Mouse (Mus musculus): ENCODE data around the gene Cst11.

DNA sequence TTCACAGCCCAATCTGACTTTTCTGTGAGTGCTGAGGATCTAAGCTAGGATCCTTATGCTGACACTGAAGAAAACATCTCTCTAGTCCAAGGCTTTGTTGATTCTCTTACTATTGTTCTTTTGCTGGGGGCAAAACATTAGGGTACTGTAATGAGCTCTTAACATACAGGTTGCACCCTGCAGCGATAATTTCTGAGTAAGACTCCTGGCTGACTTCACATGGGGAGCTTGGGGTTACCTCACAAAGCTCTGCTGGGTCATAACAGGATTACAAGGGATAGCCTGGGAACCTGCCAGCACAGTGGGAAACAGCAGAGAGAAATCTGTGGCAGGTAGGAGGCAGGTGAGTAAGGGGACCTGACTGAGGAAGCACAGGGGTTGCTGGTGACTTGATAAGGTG, 21.2 kb downstream of the Cst11 start, which contains the start of gene Cstl1:
- TF ChIP-seq POLR2A (IDR thresholded peaks at IDR 0.05; ENCODE audit: extremely low read depth, insufficient read depth, low read length) (no peak), CTCF (IDR thresholded peaks at IDR 0.05; ENCODE audit: extremely low read depth, insufficient read depth, low read length) (no peak)

Measured in cortical plate, adult 2 months (tissue).